ENCODE assay signal across 20 mouse cellular contexts in genomic region chr3:46054792-46055191, GRCm38 (mm10).
"Had no signal": no experiment of that assay in that cellular context is flagged by ENCODE, and none has a peak within 500 bp of the region (broad histone marks: within the 10 kb centered on the region; RNA-seq: fewer than 3 reads in every experiment).

No protein-coding gene starts in this region.

- H3K27me3 ChIP-seq: liver, embryonic 13.5 days; megakaryocyte, embryonic 14.5 days; midbrain, embryonic 13.5 days; neural tube, embryonic 13.5 days had no signal

- DNase-seq: kidney, adult 2 months; kidney, postnatal 25 days; layer of hippocampus, adult 9-11 months; liver, embryonic 13.5 days; lung, adult 2 months; retina, postnatal 1 day; right cerebral cortex, postnatal 25 days; spleen, adult 18-20 months; thymus, adult 2 months; thymus, postnatal 14 days; thymus, postnatal 4 days had no signal

- H3K9me3 ChIP-seq: liver, embryonic 13.5 days; megakaryocyte, embryonic 14.5 days; midbrain, embryonic 10.5 days; midbrain, embryonic 13.5 days; neural tube, embryonic 13.5 days had no signal

- H3K4me2 ChIP-seq: liver, embryonic 13.5 days; midbrain, embryonic 13.5 days; neural tube, embryonic 13.5 days had no signal

- H3K4me1 ChIP-seq: liver, embryonic 13.5 days; megakaryocyte, embryonic 14.5 days; midbrain, embryonic 10.5 days; midbrain, embryonic 13.5 days; neural tube, embryonic 13.5 days had no signal

- H3K9ac ChIP-seq: liver, embryonic 13.5 days; midbrain, embryonic 13.5 days; neural tube, embryonic 13.5 days had no signal

- H3K36me3 ChIP-seq: liver, embryonic 13.5 days; midbrain, embryonic 10.5 days; midbrain, embryonic 13.5 days; neural tube, embryonic 13.5 days had no signal

- H3K27ac ChIP-seq: kidney, postnatal 0 days; layer of hippocampus, adult 2 months; liver, embryonic 13.5 days; macrophage; midbrain, embryonic 10.5 days; midbrain, embryonic 13.5 days; neural tube, embryonic 13.5 days had no signal

- H3K4me3 ChIP-seq: layer of hippocampus, adult 2 months; liver, embryonic 13.5 days; megakaryocyte, embryonic 14.5 days; midbrain, embryonic 10.5 days; midbrain, embryonic 13.5 days; myocyte; neural tube, embryonic 13.5 days had no signal

- ATAC-seq: midbrain, embryonic 13.5 days; midbrain, embryonic 16.5 days had no signal
